Mouse (Mus musculus) neural tube, embryonic 12.5 days (tissue): ENCODE measurements around the gene Pirt. TPM values are rescaled to one million over a fixed set of nuclear protein-coding genes. Genes with fewer than 3 reads are reported as not detected.

Experiments
- ATAC-seq: fragments of 200-750 bp; cut with Nextera tagmentation; 2 replicates; pipeline ENCODE4 v1.8.0; 2017; ENCODE audit warnings: low read depth, mild to moderate bottlenecking, moderate TSS enrichment, moderate library complexity; ENCODE audit not compliant: low FRiP score
- H3K27ac ChIP-seq: fragments of 300-500 bp; sonication (generic); 2 replicates; pipeline ENCODE4 v1.5.1; 2016
- H3K27me3 ChIP-seq: fragments of 300-500 bp; sonication (generic); replicated peaks from 2 replicates; pipeline ENCODE4 v1.6.1; 2016; ENCODE audit warnings: mild to moderate bottlenecking
- H3K36me3 ChIP-seq: fragments of 300-500 bp; sonication (generic); 2 replicates; pipeline ENCODE4 v1.6.1; 2016; ENCODE audit warnings: mild to moderate bottlenecking
- H3K4me1 ChIP-seq: fragments of 300-500 bp; sonication (generic); 2 replicates; pipeline ENCODE4 v1.6.1; 2016
- H3K4me2 ChIP-seq: fragments of 300-500 bp; sonication (generic); replicated peaks from 2 replicates; pipeline ENCODE4 v1.6.1; 2016; ENCODE audit warnings: mild to moderate bottlenecking
- H3K4me3 ChIP-seq: fragments of 300-500 bp; sonication (generic); 2 replicates; pipeline ENCODE4 v1.5.1; 2016
- H3K9ac ChIP-seq: fragments of 300-500 bp; sonication (generic); 2 replicates; pipeline ENCODE4 v1.6.1; 2016; ENCODE audit warnings: mild to moderate bottlenecking
- H3K9me3 ChIP-seq: fragments of 300-500 bp; sonication (generic); 2 replicates; pipeline ENCODE4 v1.6.1; 2016; ENCODE audit warnings: mild to moderate bottlenecking
- WGBS: fragments of 180-500 bp; shearing (Covaris S2); methylation state at CpG from one replicate; pipeline ENCODE4 v1.1.7; 2016; 5-methylcytosine and 5-hydroxymethylcytosine counted together
- polyA plus RNA-seq: library from polyadenylated mRNA; unstranded; fragments of >200 nt; fragmentation: Nextera tagmentation; extraction: Ambion mirVana; gene quantifications from 2 replicates; pipeline ENCODE4 v1.2.1, GENCODE M21; 2016

Pirt gene
- polyA plus RNA-seq, result 15.5 and 24.3 TPM in 2 replicates

DNA sequence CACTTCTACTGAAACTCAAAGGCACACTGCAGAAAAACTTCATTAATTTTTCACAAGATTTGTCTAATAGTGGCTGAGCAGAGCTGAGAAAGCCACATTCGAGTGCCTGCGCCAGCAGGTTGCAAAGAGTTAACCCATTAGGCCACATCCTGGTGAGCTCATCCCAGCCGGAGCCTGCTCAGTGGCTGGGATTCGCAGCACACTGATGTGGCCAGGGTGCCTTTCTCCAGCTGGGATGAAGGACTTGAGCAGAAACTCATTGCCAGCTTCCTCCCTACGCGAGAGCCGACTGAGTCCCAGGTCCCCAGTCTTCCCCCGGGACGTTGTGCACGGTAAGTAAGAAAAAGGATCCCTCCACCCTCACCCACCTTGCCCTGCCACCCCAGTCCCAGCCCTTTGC, at the start of gene Pirt:
Pirt (plus strand) TSS at position 171 of the 400 bp plus-strand sequence.
- H3K4me3 ChIP-seq, result no peak within 1 kb of the TSS
- 57% methylated on average over 10 of the region's 10 CpGs for WGBS
- H3K4me1 ChIP-seq, result no peaks in the 10 kb centered on the region
- ATAC-seq, result no peak
- no peaks in the 10 kb centered on the region for H3K36me3 ChIP-seq
- H3K4me2 ChIP-seq, result peak within 1 kb of the TSS; percentile 2; the same call in 1 of the 2 replicates
- no peaks in the 10 kb centered on the region for H3K27me3 ChIP-seq
- H3K9me3 ChIP-seq, result no peaks in the 10 kb centered on the region
- no peak within 1 kb of the TSS for H3K27ac ChIP-seq
- no peak within 1 kb of the TSS for H3K9ac ChIP-seq

DNA sequence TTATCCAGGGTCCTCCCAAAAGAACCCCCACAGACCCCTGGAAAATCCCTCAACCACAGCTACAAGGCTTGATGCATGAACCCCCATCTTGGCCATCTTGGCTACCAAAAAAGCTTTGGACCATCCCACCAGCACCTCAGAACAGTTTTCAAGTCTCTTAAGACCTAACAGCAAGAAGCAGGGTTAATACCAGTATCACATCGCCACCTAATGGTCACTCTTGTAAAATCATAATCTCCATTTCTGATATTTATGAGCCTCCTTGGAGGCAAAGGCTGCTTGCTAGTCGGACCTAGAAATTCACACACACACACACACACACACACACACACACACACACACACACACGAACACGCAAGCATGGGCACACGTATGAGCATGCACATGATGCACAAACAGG, 40.1 kb upstream of the Pirt start:
- Histone ChIP-seq H3K27ac (no peak overlapping the region), H3K4me1 (no peaks in the 10 kb centered on the region), H3K4me2 (no peak overlapping the region), H3K9ac (no peak overlapping the region), H3K9me3 (no peaks in the 10 kb centered on the region), H3K27me3 (no peaks in the 10 kb centered on the region), H3K36me3 (no peaks in the 10 kb centered on the region), H3K4me3 (no peak overlapping the region)
- WGBS, result 10% methylated on average over 5 of the region's 5 CpGs
- ATAC-seq, result no peak

DNA sequence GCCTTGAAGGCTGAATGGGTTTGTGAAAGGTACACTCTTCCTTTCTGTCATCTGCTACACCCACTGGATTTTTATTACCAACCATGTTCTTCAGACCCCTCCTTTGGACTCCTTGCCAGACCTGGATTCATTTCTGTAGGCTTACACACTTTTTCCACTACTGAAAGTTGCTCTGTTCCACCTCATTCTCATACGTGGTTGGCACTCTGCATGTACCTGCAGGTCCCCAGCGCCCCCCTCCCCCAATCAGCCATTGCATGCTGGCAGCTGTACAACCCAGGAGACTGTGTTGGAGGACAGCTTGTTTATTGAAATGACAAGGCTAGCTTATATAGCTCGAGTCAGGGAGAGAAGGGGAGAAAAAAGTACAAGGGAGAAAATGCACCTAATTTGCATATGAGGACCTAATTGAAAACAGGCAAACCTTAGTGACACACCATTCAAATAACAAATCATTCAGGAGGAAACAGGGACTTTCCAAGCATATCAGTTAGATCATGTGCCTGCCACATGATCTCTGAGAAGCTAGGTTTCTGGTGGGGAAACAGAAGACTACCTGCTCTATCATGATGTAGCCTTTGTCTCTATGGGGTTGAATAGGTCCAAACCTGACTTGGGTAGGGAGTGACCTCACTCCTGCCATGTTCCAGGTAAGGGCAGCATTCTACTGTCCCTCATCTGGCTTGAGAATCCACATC, 38.9 kb upstream of the Pirt start:
- H3K9ac ChIP-seq, result no peak overlapping the region
- no peak for ATAC-seq
- H3K4me1 ChIP-seq, result no peaks in the 10 kb centered on the region
- no peaks in the 10 kb centered on the region for H3K27me3 ChIP-seq
- no peak overlapping the region for H3K4me3 ChIP-seq
- no peak overlapping the region for H3K27ac ChIP-seq
- no peak overlapping the region for H3K4me2 ChIP-seq
- no peaks in the 10 kb centered on the region for H3K36me3 ChIP-seq
- WGBS, result 76% methylated on average over 3 of the region's 3 CpGs
- no peaks in the 10 kb centered on the region for H3K9me3 ChIP-seq

DNA sequence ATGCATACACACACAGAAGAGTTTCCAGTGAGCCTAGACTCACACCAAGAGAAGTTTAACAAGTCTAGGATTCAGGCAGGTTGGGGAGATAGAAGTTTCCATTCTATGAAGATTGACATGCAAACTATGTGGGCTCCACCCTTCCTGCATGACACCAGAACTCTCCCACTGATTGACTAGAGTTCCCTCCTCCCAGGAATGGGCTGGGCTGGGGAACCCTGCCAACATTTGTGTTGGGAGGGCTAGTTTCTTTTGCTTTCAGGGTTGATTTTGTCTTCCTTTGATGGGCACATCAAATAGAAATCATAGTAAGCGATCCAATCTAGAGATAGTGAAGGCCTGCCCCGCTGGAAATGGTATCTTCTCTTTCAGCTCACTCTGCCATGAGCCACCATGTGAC, 30.5 kb upstream of the Pirt start:
- Histone ChIP-seq H3K9ac (no peak overlapping the region), H3K4me1 (no peaks in the 10 kb centered on the region), H3K4me2 (no peak overlapping the region), H3K27ac (no peak overlapping the region), H3K27me3 (no peaks in the 10 kb centered on the region), H3K36me3 (no peaks in the 10 kb centered on the region), H3K4me3 (no peak overlapping the region), H3K9me3 (no peaks in the 10 kb centered on the region)
- ATAC-seq, result no peak
- WGBS, result 86% methylated on average over 2 of the region's 2 CpGs

DNA sequence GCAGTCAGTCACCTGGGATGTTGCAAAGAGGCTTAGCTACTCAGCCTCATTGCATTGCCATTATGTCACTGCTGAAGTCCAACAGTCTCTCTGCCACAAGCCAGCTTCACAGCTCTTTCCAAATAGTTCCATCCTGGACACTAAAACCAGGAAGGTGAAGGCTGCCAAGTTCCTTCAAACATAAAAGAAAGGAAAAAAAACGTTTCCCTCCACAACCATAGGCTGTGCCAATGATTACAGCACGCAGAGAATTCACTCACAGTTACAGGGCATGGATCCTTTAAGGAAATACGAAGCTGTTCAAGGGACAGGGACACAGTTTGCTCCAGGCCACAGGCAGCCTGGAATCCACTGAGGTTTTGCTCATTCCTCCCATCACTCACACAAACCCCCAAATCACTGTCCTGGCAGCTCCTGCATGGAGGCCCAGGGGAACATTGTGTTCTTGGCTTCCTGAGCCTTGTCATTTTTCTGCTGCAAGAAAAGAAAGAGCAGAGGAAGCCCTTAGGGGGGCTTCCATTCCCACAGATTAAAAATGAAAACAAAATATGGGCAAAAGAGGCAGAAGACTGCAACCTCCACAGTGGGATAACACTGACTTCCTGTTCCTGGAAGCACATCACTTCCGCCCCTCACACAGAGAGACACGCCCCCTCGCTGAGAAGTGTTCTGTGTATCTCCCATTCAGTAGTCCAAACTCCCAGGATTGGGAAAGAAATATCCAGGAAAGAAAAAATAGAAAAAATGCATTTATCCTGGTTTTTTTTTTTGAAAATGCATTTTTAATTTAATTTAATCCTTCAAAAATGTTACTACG, 29.3 kb upstream of the Pirt start:
- Histone ChIP-seq H3K27me3 (no peaks in the 10 kb centered on the region), H3K9ac (no peak overlapping the region), H3K36me3 (no peaks in the 10 kb centered on the region), H3K9me3 (no peaks in the 10 kb centered on the region), H3K4me3 (no peak overlapping the region), H3K4me1 (no peaks in the 10 kb centered on the region), H3K27ac (no peak overlapping the region), H3K4me2 (no peak overlapping the region)
- WGBS, result 84% methylated on average over 7 of the region's 7 CpGs
- ATAC-seq, result no peak

DNA sequence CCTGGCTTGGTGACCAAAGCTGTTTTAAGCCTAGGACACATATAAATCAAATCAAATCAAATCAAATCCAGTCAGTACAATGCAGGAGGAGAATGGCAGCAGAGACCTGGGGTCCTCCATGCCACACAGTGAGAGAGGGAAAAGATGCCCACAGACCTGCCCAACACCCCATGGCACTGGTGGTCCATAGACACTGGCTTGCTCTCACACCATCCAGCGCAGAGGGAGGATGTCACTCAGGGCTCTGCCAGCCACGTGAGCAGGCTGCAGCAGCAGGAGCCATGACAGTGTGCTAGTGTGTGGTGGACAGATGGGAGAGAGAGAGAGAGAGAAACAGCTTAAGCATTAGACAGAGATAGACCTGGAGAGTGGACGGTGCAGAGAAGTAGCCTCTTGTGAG, 19.2 kb upstream of the Pirt start:
- no peaks in the 10 kb centered on the region for H3K36me3 ChIP-seq
- 83% methylated on average over 3 of the region's 3 CpGs for WGBS
- H3K9me3 ChIP-seq, result no peaks in the 10 kb centered on the region
- ATAC-seq, result no peak
- no peak overlapping the region for H3K4me2 ChIP-seq
- H3K4me3 ChIP-seq, result no peak overlapping the region
- no peak overlapping the region for H3K9ac ChIP-seq
- H3K27ac ChIP-seq, result no peak overlapping the region
- no peaks in the 10 kb centered on the region for H3K27me3 ChIP-seq
- H3K4me1 ChIP-seq, result no peaks in the 10 kb centered on the region

DNA sequence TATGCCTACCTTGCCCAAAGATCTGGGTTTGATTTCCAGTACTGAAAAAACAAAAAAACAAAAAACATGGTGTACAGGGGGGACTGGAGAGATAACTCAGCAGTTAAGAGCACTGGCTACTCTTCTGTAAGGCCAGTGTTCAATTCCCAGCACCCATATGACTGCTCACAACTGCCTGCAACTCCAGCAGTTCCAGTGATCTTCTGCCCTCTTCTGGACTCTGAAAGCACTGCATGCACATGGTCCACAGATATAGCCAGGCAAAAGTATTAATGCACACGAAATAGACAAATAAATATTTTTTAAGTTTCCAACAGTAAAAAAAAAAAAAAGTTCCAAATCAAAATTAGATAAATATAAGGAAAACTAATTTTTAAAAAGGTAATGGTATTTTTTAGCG, 13.0 kb upstream of the Pirt start:
- Histone ChIP-seq H3K9me3 (no peaks in the 10 kb centered on the region), H3K36me3 (no peaks in the 10 kb centered on the region), H3K27me3 (no peaks in the 10 kb centered on the region), H3K27ac (no peak overlapping the region), H3K4me3 (no peak overlapping the region), H3K4me2 (no peak overlapping the region), H3K9ac (no peak overlapping the region), H3K4me1 (no peaks in the 10 kb centered on the region)
- 95% methylated on average over 2 of the region's 2 CpGs for WGBS
- ATAC-seq, result no peak

DNA sequence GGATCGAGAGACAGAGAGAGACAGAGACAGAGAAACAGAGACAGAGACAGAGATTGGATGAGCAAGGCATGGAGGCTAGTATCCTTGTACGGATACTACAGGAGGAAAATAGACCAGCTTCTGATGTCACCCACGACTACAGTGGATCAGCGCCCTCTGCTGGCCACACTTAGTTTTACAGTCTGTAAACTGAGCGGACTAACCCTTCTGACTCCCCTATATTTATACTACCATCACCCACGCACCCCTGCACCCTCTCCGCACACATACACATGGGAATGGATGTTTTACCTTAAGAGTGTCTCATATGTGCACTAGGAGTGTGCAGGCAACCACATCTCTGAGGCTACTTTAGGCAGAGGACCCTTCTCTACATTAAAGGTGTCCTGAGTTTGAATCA, 12.4 kb upstream of the Pirt start:
- Histone ChIP-seq H3K9ac (no peak overlapping the region), H3K36me3 (no peaks in the 10 kb centered on the region), H3K27me3 (no peaks in the 10 kb centered on the region), H3K9me3 (no peaks in the 10 kb centered on the region), H3K4me1 (no peaks in the 10 kb centered on the region), H3K4me2 (no peak overlapping the region), H3K4me3 (no peak overlapping the region), H3K27ac (no peak overlapping the region)
- 0 out of 2 replicates have a peak, but pooled peaks have one; percentile 21 for ATAC-seq
- WGBS, result 14% methylated on average over 7 of the region's 7 CpGs

DNA sequence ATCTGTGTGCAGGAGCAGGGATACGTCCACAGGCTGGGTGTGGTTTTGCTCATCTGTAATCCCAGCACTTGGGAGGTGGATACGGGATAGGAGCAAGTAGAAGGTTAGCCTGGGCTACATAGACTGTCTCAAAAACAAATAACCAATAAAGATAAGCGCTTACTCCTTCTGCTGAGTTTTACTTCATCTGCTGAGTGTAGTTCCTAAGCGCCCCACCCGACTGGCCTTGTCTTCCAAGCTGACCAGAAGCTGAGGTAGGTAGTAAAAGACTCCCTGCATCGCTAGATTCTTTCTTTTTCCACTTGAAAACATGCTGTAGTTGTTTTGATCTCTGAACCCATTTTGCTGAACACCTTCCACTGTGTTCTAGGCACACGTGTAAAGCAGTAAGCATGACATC, 9.0 kb upstream of the Pirt start:
- no peak for ATAC-seq
- no peak overlapping the region for H3K9ac ChIP-seq
- peaks cover 7% of the 10 kb centered on the region; the same call in 1 of the 2 replicates for H3K4me1 ChIP-seq
- H3K4me2 ChIP-seq, result no peak overlapping the region
- H3K27ac ChIP-seq, result no peak overlapping the region
- no peaks in the 10 kb centered on the region for H3K27me3 ChIP-seq
- H3K36me3 ChIP-seq, result no peaks in the 10 kb centered on the region
- no peak overlapping the region for H3K4me3 ChIP-seq
- 88% methylated on average over 7 of the region's 7 CpGs for WGBS
- no peaks in the 10 kb centered on the region for H3K9me3 ChIP-seq

DNA sequence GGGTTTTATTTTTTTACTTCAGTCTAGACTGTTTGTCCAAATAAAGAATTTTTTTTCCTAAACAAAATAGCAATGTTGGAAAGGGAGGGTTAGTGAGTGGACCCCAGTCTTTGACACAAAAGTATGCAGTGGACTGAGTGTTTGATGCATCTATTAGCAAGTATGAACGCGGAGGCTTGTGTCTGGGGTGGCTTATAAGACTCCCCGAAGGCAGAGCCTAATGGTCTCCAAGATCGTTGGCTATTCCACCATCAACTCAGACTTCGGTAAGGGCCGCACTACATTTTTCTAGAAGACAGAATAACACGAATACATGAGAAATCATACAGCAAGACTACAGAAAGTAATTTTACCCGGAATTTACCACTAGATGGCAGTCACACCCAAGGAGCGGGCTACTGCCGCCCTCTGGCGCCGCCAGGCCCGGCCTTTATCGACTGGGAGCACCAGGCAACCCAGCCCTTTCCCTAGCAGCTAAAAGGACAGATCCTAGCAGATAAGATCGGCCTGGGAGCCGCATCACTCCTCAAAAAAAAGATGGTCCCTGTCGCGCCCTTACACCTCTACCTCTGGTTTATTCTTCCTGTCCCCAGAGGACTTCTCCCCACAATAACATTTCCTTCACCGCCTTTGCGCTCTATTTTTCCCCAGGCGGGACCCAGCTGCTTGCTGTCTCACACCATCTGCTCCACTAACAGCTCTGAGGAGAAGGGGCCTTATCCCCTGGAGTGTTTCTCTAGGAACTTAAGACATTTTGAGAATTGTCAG, 6.0 kb upstream of the Pirt start:
- Histone ChIP-seq H3K4me3 (no peak overlapping the region), H3K9me3 (no peaks in the 10 kb centered on the region), H3K27ac (no peak overlapping the region), H3K27me3 (no peaks in the 10 kb centered on the region), H3K36me3 (no peaks in the 10 kb centered on the region), H3K4me1 (peaks cover 7% of the 10 kb centered on the region; the same call in 1 of the 2 replicates), H3K9ac (0 out of 2 replicates have a peak overlapping the region, but pooled peaks have one; percentile 17), H3K4me2 (peak overlapping the region; percentile 49)
- ATAC-seq, result peak; percentile 89
- WGBS, result 13% methylated on average over 21 of the region's 21 CpGs

DNA sequence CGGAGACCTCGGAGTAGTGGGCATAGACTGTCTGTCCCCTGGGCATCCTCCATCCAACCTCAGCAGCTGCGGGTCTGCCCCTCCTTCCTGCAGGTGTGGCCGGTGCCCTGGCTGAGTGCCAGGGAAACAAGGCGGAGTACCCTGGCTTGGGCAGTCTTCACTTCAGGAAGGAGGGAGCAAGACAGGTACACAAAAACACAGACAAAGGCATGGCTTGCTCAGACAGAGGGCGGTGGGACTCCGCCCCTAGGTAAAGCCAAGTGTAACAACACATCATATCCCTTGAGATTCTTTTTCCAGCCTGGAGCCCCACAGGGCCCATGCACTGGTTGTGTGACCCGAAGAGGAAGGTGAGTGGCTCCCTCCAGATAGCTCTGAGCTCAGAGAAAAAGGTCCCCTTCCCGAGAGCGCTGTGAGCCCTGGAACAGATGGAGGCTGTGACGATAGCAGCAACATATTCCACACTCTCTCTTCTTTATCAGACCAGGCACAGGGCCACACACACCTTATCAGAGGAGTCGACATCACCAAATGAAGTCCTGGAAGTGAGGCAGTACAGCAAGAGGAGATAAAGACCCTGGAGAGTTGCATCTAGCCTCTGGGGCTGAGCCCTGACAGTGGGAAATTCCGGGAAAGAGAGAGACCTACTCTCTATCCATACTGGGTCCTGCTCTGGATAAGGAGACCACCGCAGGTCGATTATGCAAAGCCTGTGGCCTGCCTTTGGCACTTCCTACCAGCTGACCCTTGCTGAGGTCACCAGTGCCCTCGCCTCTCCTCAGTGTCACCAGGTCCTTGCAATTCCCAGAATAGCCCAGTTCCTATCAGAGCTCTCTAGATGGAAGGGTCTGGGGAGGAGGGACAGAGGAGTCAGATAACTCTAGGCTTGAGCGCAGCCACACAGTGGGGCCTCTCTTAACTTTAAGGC, 1.0 kb downstream of the Pirt start:
- Histone ChIP-seq H3K9me3 (no peaks in the 10 kb centered on the region), H3K27ac (no peak overlapping the region), H3K36me3 (no peaks in the 10 kb centered on the region), H3K4me3 (no peak overlapping the region), H3K27me3 (no peaks in the 10 kb centered on the region), H3K4me1 (no peaks in the 10 kb centered on the region), H3K4me2 (peak overlapping the region; percentile 2; the same call in 1 of the 2 replicates), H3K9ac (no peak overlapping the region)
- WGBS, result 65% methylated on average over 17 of the region's 17 CpGs
- no peak for ATAC-seq
